Mouse (Mus musculus): Measurements from ENCODE around the gene Sh3bgrl3. TPM values are rescaled to one million over a fixed set of nuclear protein-coding genes. Genes with fewer than 3 reads are reported as not detected.

Gene Sh3bgrl3
- polyA plus RNA-seq, 1 experiment from 2014 or later = 420 TPM

GRCm38 (mm10) chr4:134090521-134091224, 37.9 kb downstream of the Sh3bgrl3 start:
- 80% methylated on average over 16 of the region's 16 CpGs for WGBS
- Histone ChIP-seq H3K27ac (no peak overlapping the region), H3K4me3 (no peak overlapping the region), H3K36me3 (no peaks in the 10 kb centered on the region), H3K27me3 (no peaks in the 10 kb centered on the region), H3K9ac (no peak overlapping the region), H3K4me2 (no peak overlapping the region), H3K4me1 (no peaks in the 10 kb centered on the region), H3K9me3 (no peaks in the 10 kb centered on the region)
- ATAC-seq (ENCODE audit: insufficient number of reproducible peaks, insufficient read depth, low FRiP score, low TSS enrichment, low read depth) = no peak

- WGBS = 80% methylated on average over 9 of the region's 9 CpGs
- H3K4me1 ChIP-seq = no peaks in the 10 kb centered on the region
- no peak overlapping the region for H3K4me3 ChIP-seq
- H3K9ac ChIP-seq = no peak overlapping the region
- no peak overlapping the region for H3K4me2 ChIP-seq
- H3K27ac ChIP-seq = no peak overlapping the region
- no peaks in the 10 kb centered on the region for H3K36me3 ChIP-seq
- ATAC-seq (ENCODE audit: insufficient number of reproducible peaks, insufficient read depth, low FRiP score, low TSS enrichment, low read depth) = no peak
- no peaks in the 10 kb centered on the region for H3K27me3 ChIP-seq
- H3K9me3 ChIP-seq = peaks cover 3% of the 10 kb centered on the region; the same call in 1 of the 2 replicates
Observed at GRCm38 (mm10) chr4:134089029-134089428, 39.6 kb downstream of the Sh3bgrl3 start.

- ATAC-seq (ENCODE audit: insufficient number of reproducible peaks, insufficient read depth, low FRiP score, low TSS enrichment, low read depth) = no peak
- WGBS = 33% methylated on average over 7 of the region's 7 CpGs
- Histone ChIP-seq H3K36me3 (no peaks in the 10 kb centered on the region), H3K4me3 (no peak overlapping the region), H3K27me3 (peaks cover 7% of the 10 kb centered on the region), H3K4me1 (0 out of 2 replicates have a peak, but pooled peaks cover 2% of the 10 kb centered on the region), H3K4me2 (peak overlapping the region; percentile 24; the same call in 1 of the 2 replicates), H3K27ac (no peak overlapping the region), H3K9ac (no peak overlapping the region), H3K9me3 (peaks cover 3% of the 10 kb centered on the region; the same call in 1 of the 2 replicates)
Observed at GRCm38 (mm10) chr4:134087412-134087811, 41.2 kb downstream of the Sh3bgrl3 start.

DNA sequence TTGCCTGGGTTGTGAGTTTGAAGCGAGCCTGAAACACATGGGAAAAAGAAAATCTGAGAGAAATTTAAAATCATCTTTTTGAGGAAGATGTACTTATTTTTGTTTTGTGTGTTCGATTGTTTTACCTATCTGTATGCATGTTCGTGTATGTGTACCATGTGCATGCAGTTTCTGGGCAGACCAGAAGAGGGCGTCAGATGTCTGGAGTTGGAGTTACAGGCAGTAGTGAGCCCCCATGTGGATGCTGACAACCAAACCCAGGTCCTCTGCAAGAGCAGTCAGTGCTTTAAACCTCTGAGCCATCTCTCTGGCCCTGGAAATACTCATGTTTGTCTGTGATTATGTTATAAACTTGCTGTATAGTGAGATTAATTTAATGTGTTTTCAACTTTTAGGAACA, 43.6 kb downstream of the Sh3bgrl3 start:
- H3K9ac ChIP-seq = no peak overlapping the region
- H3K27me3 ChIP-seq = peaks cover 26% of the 10 kb centered on the region
- no peak overlapping the region for H3K4me2 ChIP-seq
- WGBS = 85% methylated on average over 4 of the region's 4 CpGs
- H3K27ac ChIP-seq = no peak overlapping the region
- no peak for ATAC-seq (ENCODE audit: insufficient number of reproducible peaks, insufficient read depth, low FRiP score, low TSS enrichment, low read depth)
- no peaks in the 10 kb centered on the region for H3K36me3 ChIP-seq
- peaks cover 3% of the 10 kb centered on the region; the same call in 1 of the 2 replicates for H3K9me3 ChIP-seq
- peaks cover 12% of the 10 kb centered on the region for H3K4me1 ChIP-seq
- no peak overlapping the region for H3K4me3 ChIP-seq

DNA sequence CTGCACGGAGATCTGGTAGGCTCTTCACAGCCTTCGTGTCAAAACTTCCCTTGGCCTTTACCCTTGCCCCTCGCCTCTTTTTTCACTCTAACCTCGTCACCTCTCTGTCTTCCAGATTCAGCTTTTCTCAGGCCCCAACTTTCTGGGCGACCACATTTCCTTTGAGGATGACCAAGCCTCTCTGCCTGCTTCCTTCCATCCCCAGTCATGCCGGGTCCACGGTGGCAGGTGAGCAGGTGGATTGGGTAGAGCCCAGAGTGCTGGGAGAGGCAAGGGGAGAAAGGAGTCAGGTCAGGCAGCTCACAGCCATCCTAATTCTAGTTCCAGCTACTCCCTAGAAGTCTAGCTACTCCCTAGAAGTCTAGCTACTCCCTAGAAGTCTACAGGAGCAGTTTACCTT, 46.1 kb downstream of the Sh3bgrl3 start:
- H3K36me3 ChIP-seq = no peaks in the 10 kb centered on the region
- no peak overlapping the region for H3K27ac ChIP-seq
- H3K27me3 ChIP-seq = peaks cover 26% of the 10 kb centered on the region
- peak overlapping the region; percentile 49 for H3K4me3 ChIP-seq
- peak overlapping the region; percentile 85 for H3K4me2 ChIP-seq
- 15% methylated on average over 7 of the region's 7 CpGs for WGBS
- H3K9me3 ChIP-seq = peaks cover 3% of the 10 kb centered on the region; the same call in 1 of the 2 replicates
- H3K4me1 ChIP-seq = peaks cover 15% of the 10 kb centered on the region
- peak overlapping the region; percentile 54 for H3K9ac ChIP-seq
- no peak for ATAC-seq (ENCODE audit: insufficient number of reproducible peaks, insufficient read depth, low FRiP score, low TSS enrichment, low read depth)

- Histone ChIP-seq H3K4me2 (peak overlapping the region; percentile 85), H3K9ac (peak overlapping the region; percentile 54), H3K4me1 (peaks cover 15% of the 10 kb centered on the region), H3K36me3 (no peaks in the 10 kb centered on the region), H3K27me3 (peaks cover 26% of the 10 kb centered on the region), H3K27ac (no peak overlapping the region), H3K4me3 (peak overlapping the region; percentile 49), H3K9me3 (peaks cover 3% of the 10 kb centered on the region; the same call in 1 of the 2 replicates)
- ATAC-seq (ENCODE audit: insufficient number of reproducible peaks, insufficient read depth, low FRiP score, low TSS enrichment, low read depth) = peak; percentile 76
- WGBS = under 1% methylated on average over 41 of the region's 41 CpGs
Observed at GRCm38 (mm10) chr4:134081730-134082386, 46.7 kb downstream of the Sh3bgrl3 start.

GRCm38 (mm10) chr4:134080674-134081073, 47.9 kb downstream of the Sh3bgrl3 start:
- Histone ChIP-seq H3K27me3 (peaks cover 26% of the 10 kb centered on the region), H3K27ac (no peak overlapping the region), H3K4me1 (peaks cover 15% of the 10 kb centered on the region), H3K4me3 (no peak overlapping the region), H3K9me3 (peaks cover 3% of the 10 kb centered on the region; the same call in 1 of the 2 replicates), H3K9ac (no peak overlapping the region), H3K4me2 (no peak overlapping the region), H3K36me3 (no peaks in the 10 kb centered on the region)
- 79% methylated on average over 4 of the region's 4 CpGs for WGBS
- no peak for ATAC-seq (ENCODE audit: insufficient number of reproducible peaks, insufficient read depth, low FRiP score, low TSS enrichment, low read depth)

GRCm38 (mm10) chr4:134078694-134079093, 49.9 kb downstream of the Sh3bgrl3 start:
- no peaks in the 10 kb centered on the region for H3K36me3 ChIP-seq
- 14% methylated on average over 3 of the region's 3 CpGs for WGBS
- H3K4me2 ChIP-seq = no peak overlapping the region

More at GRCm38 (mm10) chr4:134078694-134079093, 49.9 kb downstream of the Sh3bgrl3 start:
- no peak overlapping the region for H3K9ac ChIP-seq
- H3K27me3 ChIP-seq = peaks cover 26% of the 10 kb centered on the region
- no peak overlapping the region for H3K27ac ChIP-seq
- no peak overlapping the region for H3K4me3 ChIP-seq
- peaks cover 15% of the 10 kb centered on the region for H3K4me1 ChIP-seq
- no peaks in the 10 kb centered on the region for H3K9me3 ChIP-seq
- no peak for ATAC-seq (ENCODE audit: insufficient number of reproducible peaks, insufficient read depth, low FRiP score, low TSS enrichment, low read depth)

Other genes with a start within 250 kb of the Sh3bgrl3 start
- gene Rps6ka1, start 241.0 kb downstream of the Sh3bgrl3 start, polyA plus RNA-seq (2015; fragmentation: Nextera tagmentation; extraction: Ambion mirVana) = 40.7 and 41.5 TPM in 2 replicates
- 2,594 and 2,669 TPM in 2 replicates for gene Hmgn2, start 160.1 kb downstream of the Sh3bgrl3 start, polyA plus RNA-seq (2015; fragmentation: Nextera tagmentation; extraction: Ambion mirVana)
- gene Dhdds, start 127.9 kb downstream of the Sh3bgrl3 start, polyA plus RNA-seq (2015; fragmentation: Nextera tagmentation; extraction: Ambion mirVana) = 45.1 and 49.9 TPM in 2 replicates
- not detected in 2 replicates for gene Lin28a, start 109.9 kb downstream of the Sh3bgrl3 start, polyA plus RNA-seq (2015; fragmentation: Nextera tagmentation; extraction: Ambion mirVana)
- gene Zfp683, start 75.0 kb downstream of the Sh3bgrl3 start, polyA plus RNA-seq (2015; fragmentation: Nextera tagmentation; extraction: Ambion mirVana) = not detected in 2 replicates
- gene Crybg2, start 68.0 kb downstream of the Sh3bgrl3 start, polyA plus RNA-seq (2015; fragmentation: Nextera tagmentation; extraction: Ambion mirVana) = 4.7 and 7.8 TPM in 2 replicates
- 9.1 and 11.2 TPM in 2 replicates for gene Cd52, start 33.7 kb downstream of the Sh3bgrl3 start, polyA plus RNA-seq (2015; fragmentation: Nextera tagmentation; extraction: Ambion mirVana)
- 11.6 and 11.9 TPM in 2 replicates for gene Ubxn11, start 26.2 kb downstream of the Sh3bgrl3 start, polyA plus RNA-seq (2015; fragmentation: Nextera tagmentation; extraction: Ambion mirVana)
- 36.2 and 37.4 TPM in 2 replicates for gene Cep85, start 58.3 kb upstream of the Sh3bgrl3 start, polyA plus RNA-seq (2015; fragmentation: Nextera tagmentation; extraction: Ambion mirVana)
- not detected in 2 replicates for gene Gm7534, start 74.2 kb upstream of the Sh3bgrl3 start, polyA plus RNA-seq (2015; fragmentation: Nextera tagmentation; extraction: Ambion mirVana)
- 0.18 TPM in 1 of 2 replicates, not detected in the other for gene Catsper4, start 98.6 kb upstream of the Sh3bgrl3 start, polyA plus RNA-seq (2015; fragmentation: Nextera tagmentation; extraction: Ambion mirVana)
- 2.9 and 3.9 TPM in 2 replicates for gene Cnksr1, start 109.6 kb upstream of the Sh3bgrl3 start, polyA plus RNA-seq (2015; fragmentation: Nextera tagmentation; extraction: Ambion mirVana)
- gene E130218I03Rik, start 114.9 kb upstream of the Sh3bgrl3 start, polyA plus RNA-seq (2015; fragmentation: Nextera tagmentation; extraction: Ambion mirVana) = 0.72 TPM in 1 of 2 replicates, not detected in the other
- 18.8 and 19.7 TPM in 2 replicates for gene Zfp593, start 116.8 kb upstream of the Sh3bgrl3 start, polyA plus RNA-seq (2015; fragmentation: Nextera tagmentation; extraction: Ambion mirVana)
- gene Gm30191, start 118.1 kb upstream of the Sh3bgrl3 start, polyA plus RNA-seq (2015; fragmentation: Nextera tagmentation; extraction: Ambion mirVana) = not detected in 2 replicates
- gene Grrp1, start 125.3 kb upstream of the Sh3bgrl3 start, polyA plus RNA-seq (2015; fragmentation: Nextera tagmentation; extraction: Ambion mirVana) = 3.9 and 6.4 TPM in 2 replicates
- 23.4 and 23.8 TPM in 2 replicates for gene Pdik1l, start 159.1 kb upstream of the Sh3bgrl3 start, polyA plus RNA-seq (2015; fragmentation: Nextera tagmentation; extraction: Ambion mirVana)
- 1.2 and 1.7 TPM in 2 replicates for gene Trim63, start 186.3 kb upstream of the Sh3bgrl3 start, polyA plus RNA-seq (2015; fragmentation: Nextera tagmentation; extraction: Ambion mirVana)
- gene Slc30a2, start 214.4 kb upstream of the Sh3bgrl3 start, polyA plus RNA-seq (2015; fragmentation: Nextera tagmentation; extraction: Ambion mirVana) = 0.34 and 0.38 TPM in 2 replicates